Mouse (Mus musculus): Measurements from ENCODE around the gene Pdxk.

Gene Pdxk

DNA sequence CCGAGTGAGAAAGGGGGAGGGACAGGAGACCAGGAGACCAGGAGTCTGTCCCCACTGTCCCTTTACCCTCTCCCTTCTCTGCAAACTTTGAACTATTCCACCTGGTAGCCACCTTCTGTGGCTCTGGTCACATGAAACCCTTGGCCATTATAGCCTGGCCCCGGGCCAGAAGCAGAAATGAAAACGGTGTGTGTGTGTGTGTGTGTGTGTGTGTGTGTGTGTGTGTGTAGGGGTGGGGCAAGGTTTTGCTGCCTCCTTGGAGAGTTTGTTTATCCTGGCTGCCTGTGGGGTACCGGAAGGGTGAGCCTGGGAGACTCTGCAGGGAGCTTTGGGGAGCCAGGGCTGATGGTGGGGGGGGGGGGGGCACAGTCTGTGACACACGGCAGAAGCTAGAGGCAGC, 4.3 kb downstream of the Pdxk start:
- in situ Hi-C loops (cut with MboI, MseI): no loop called here

GRCm38 (mm10) chr10:78458348-78459111, 6.2 kb downstream of the Pdxk start:
- in situ Hi-C loops (cut with MboI, MseI): no loop called here

DNA sequence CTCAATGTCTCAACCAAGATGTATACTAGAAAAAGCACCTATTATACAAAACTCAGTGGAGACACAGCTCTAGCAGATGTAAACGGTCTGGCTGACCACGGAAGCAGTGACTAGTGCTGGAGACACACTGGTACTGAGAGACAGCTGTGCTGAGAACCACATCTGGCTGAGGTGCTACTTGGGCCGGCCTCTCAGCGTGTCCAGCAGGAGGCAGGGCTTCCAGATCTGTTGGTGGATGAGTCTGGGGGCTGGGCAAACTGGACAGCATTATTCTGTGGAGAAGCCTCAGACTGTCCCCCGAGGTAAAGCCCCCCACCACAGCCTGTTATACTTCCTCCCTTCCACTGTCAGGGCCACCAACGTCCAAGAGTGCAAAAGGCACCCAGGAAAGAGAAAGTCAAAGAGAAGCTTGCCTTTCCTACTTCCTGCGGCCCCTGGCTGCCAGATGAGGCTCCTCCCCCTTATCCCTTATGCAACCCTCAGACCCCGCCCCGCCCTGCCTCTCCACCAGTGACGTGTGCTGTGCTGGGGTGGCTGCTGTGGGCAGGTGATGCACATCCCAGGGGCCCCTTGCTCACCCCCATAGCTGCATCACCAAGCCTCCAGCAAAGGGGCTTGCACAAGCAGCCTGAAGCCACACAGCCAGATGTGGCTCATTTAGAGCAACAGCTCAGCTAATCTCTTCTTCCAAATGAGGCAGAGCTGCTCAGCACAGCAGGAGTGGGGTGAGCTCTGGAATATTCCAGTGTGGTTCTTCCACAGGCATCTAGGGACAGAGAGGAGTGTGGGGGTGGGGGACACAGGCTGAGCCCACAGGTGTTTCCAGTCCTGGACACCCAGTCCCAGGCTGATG, 7.1 kb downstream of the Pdxk start:
- in situ Hi-C loops (cut with MboI, MseI): no loop called here

DNA sequence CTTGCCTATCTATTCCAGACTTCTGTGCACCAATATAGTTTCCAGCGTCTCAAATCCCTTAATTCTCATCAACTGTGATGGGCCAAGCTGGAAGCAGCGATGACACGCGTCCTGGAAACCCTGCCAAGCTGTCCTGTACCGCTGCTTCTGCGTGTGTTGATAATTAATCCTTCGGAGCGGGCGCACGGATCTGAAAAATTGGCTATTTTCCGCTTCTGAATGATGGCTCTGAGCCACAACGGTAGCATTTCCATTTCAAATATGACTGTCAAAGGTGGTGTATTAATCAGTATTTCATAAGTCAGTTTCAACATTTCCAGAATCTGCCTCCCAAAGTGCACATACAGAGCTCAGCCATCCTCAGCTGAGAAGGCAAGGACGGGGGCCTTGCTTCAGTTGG, 8.1 kb downstream of the Pdxk start:
- in situ Hi-C loops (cut with MboI, MseI): no loop called here

DNA sequence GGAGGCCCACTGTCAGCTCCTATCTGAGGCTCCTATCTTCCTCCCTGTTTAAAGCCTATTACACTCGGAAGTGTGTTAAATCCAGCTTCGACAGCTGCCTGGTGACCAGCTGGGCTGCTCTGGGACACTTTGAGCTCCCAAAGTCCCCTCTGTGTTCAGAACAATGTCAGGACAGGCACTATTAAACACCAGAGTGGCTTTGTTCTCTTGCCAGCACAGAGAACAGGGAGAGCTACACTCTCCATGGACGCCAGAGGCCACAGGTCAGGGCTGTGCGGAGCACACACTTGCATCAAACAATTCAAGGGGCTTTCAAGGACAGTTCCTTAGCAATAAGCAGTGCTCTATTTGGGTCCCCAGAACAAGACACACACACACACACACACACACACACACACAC, 12.1 kb downstream of the Pdxk start:
- in situ Hi-C loops (cut with MboI, MseI): no loop called here

- in situ Hi-C loops (cut with MboI, MseI): no loop called here
These were observed 14.0 kb downstream of the Pdxk start for GRCm38 (mm10) chr10:78450761-78451160.

- in situ Hi-C loops (cut with MboI, MseI): no loop called here
These were observed 17.4 kb downstream of the Pdxk start for GRCm38 (mm10) chr10:78447396-78447795.

DNA sequence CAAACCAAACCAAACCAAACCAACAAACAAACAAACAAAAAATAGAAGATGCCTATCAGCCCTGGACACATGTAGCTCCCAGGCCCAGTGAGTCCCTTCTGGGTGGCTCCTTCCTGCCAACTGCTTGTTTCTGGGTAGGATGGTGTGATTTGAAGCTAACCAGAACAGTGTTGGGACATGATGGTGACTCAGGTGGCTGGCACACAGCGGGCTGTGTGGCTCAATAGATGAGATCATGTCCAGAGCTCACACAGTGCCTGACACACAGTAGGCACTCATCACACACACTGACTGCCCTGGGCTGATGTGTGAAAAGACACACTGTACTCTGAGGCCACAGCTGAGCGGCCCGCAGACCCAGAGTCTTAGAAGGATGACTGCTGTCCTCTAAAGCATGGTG, 18.6 kb downstream of the Pdxk start:
- in situ Hi-C loops (cut with MboI, MseI): no loop called here

- in situ Hi-C loops (cut with MboI, MseI): no loop called here
These were observed 22.5 kb downstream of the Pdxk start for GRCm38 (mm10) chr10:78442292-78442691.

DNA sequence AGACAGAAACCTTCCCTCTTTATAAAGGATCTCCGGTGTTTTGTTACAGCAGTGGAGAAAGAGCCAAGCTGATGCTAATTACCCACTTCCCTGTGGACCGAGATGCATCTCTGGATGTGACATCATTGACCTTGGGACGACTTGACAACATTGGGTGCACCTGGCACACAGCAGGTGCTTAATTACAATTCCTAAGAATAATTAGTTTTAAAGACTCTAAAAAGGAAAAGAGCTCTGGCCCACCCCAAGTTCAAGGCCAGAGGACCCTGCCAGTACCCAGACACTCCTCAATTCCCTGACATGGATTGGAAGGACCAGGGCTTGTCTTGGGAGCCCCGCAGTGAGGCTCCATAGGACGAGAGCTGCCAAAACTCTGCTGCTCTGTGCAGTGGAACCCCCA, 23.2 kb downstream of the Pdxk start:
- in situ Hi-C loops (cut with MboI, MseI): no loop called here

GRCm38 (mm10) chr10:78440812-78441211, 24.0 kb downstream of the Pdxk start:
- in situ Hi-C loops (cut with MboI, MseI): no loop called here

GRCm38 (mm10) chr10:78439990-78440389, 24.8 kb downstream of the Pdxk start:
- in situ Hi-C loops (cut with MboI, MseI): no loop called here

- in situ Hi-C loops (cut with MboI, MseI): no loop called here
These were observed 25.2 kb downstream of the Pdxk start for GRCm38 (mm10) chr10:78439550-78439949.

DNA sequence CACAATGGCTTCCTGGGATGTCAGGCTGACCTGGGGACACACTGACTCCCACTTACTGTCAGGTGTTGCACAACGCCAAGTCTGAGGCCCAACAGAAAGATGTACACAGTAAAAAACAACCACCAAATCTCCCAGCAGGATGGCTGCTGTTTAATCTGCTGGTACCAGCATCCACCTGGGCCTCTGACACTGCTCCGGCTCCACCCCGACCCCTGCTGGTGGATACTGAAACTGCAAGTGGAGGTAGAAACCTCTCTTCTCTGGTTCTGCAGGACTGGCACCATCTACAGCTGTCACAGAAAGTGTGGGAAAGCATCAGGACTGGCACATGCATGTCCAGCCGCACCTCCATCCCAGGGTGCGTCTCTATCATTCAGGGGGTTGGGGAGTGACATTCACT, 26.7 kb downstream of the Pdxk start:
- in situ Hi-C loops (cut with MboI, MseI): no loop called here

GRCm38 (mm10) chr10:78432853-78433252, 31.9 kb downstream of the Pdxk start:
- in situ Hi-C loops (cut with MboI, MseI): no loop called here

- in situ Hi-C loops (cut with MboI, MseI): loop anchor here (10.0 kb wide), 1 partner anchor 145 kb away; the partner anchor contains the start of gene Ilvbl
These were observed 35.0 kb downstream of the Pdxk start for GRCm38 (mm10) chr10:78429776-78430175.

GRCm38 (mm10) chr10:78429180-78429579, 35.6 kb downstream of the Pdxk start:
- in situ Hi-C loops (cut with MboI, MseI): loop anchor here (10.0 kb wide), 1 partner anchor 146 kb away; the partner anchor contains the start of gene Ilvbl

DNA sequence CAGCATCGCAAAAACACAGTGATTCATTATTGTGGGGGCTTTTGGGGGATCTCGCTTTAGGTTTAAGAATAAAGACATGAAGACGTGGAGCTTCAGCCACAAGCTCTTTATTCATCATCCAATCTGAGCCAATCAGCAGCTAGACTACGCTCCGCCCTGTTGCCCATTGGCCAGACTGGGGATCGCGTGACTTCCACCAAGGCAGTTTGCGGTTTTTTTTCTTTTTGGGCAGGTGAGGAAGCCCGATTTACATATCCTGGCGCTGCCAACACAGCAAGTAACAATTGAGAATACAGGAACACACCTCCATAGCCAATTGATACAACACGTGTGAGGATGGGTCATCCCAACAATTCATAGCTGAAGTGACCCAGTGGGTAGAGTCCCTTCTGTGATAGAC, 36.7 kb downstream of the Pdxk start:
- in situ Hi-C loops (cut with MboI, MseI): loop anchor here (10.0 kb wide), 1 partner anchor 147 kb away; the partner anchor contains the start of gene Ilvbl

DNA sequence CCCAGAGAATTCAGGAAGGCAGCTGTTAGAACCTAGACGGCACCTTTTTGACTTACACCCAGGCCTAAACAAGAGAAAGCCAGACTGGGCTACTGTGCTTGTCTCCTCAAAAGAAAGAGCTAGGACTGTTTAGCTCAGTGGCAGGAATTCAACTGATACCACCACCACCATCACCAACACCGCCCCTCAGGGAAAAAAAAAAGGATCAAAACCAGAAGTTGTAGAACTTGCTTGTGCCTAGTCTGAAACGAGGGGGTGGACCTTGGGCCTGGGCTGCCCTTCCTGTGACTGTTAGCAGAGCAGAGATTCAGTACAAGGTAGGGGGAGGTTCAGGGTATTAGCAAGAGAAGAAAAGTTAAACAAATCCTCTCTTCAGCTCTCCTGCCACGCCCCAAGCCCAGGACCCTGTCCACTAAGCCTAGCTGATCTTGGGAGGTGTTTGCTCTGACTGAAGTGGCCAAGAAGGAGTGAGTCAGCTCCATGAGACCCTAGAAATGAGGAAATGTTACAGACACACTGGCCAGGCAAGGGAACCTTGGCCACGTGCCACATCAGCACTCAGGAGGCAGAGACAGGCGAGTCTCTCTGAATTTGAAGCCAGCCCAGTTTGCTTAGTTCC, 38.5 kb downstream of the Pdxk start:
- in situ Hi-C loops (cut with MboI, MseI): loop anchor here (10.0 kb wide), 1 partner anchor 149 kb away; the partner anchor contains the start of gene Ilvbl

DNA sequence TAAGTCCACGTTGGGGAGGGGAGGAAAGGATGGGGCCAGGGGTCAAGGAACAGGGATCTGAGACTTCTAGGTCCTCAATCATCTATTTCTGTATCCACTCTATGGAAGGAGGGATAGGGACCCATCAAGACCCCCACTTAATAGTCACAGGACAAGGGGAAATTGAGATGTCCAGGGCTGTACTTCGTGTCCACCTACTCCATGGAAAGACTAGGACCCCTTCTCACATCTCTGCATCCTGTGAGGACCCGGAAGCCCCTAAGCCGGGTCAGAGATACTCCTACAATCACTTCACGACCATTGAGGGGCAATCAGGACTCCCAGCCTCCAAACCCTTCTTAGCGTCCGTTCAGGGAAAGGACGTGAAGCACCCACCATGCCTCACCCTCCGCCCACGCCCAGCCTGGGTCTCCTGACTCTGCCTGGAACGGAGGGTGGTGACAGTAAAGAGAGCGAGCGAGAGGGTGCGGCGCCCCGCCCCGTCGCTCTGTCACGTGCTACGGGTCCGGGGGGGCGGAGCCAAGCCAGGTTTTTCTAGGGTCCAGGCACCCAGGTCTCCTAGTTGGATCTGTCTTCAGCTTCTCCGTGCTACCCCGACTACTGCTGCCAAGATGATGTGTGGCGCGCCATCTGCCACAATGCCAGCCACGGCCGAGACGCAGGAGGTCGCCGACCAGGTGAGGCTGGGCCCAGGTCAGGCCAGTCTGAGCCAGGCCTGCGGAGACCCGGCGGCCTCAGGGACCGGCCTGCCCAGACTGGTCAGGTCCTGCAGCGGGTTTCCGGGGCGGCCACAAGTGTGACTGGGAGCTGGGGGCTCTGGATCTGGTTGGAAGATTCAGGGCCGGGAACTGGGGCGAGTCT, 39.4 kb downstream of the Pdxk start, which contains the start of gene Cstb:
Gene Cstb, plus strand, starts transcription at position 489 of the 861 bp plus-strand sequence.
- in situ Hi-C loops (cut with MboI, MseI): loop anchor here (10.0 kb wide), 1 partner anchor 149 kb away; the partner anchor contains the start of gene Ilvbl

- in situ Hi-C loops (cut with MboI, MseI): loop anchor here (10.0 kb wide), 1 partner anchor 152 kb away; the partner anchor contains the start of gene Ilvbl
These were observed 42.2 kb downstream of the Pdxk start for GRCm38 (mm10) chr10:78422614-78423013.

Measured in regulatory T cell (primary cell).